8 mouse cellular contexts compared by ENCODE assay signal in the genomic region with DNA sequence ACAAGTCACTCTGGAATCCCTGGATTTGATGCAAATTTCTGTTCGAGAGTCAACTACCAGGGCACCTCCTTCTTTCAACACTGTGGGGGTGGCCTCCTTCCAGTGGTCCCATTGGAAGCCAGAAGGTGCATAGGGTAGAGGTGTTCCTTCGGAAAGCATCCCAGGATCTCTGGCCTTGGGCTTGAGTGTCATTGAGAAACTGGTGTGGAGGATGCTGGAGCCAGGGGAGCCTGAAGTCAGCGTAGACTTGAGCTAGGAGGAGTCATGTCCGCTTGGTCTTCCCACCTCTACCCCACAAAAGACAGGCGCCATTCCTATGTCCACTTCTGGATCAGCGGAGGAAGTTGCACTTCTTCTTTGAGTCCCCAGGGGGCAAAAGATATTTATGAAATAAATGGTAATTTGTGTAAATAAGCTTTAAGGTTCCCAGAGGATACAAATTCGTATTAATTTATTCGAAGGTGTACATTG. TPM values are rescaled to one million over a fixed set of nuclear protein-coding genes. Genes with fewer than 3 reads are reported as not detected.
DNase-seq lines count a peak whose midpoint lies in the region; ATAC-seq and TF ChIP-seq lines count a peak whose summit lies in the region.

No protein-coding gene starts in this region.

- peak overlapping the region; percentile 73 for H3K4me3 ChIP-seq in lung, embryonic 16.5 days (ENCODE audit: low read length)
- no peak overlapping the region for H3K4me3 ChIP-seq in forebrain, embryonic 13.5 days
- peak overlapping the region; percentile 67 for H3K4me3 ChIP-seq in limb, embryonic 10.5 days
- H3K4me3 ChIP-seq in small intestine, adult 2 months (ENCODE audit: low read depth, low read length) = no peak overlapping the region

- no peak for DNase-seq in lung, postnatal 36 days
- DNase-seq in limb, embryonic 10.5 days (ENCODE audit: low spot score) = no peak
- DNase-seq in left cerebral cortex, adult 11 months (ENCODE audit: low spot score) = no peak
- no peak for DNase-seq in gastrocnemius, postnatal 4 days (ENCODE audit: low spot score in 2 of 2)
- no peak for DNase-seq in testis, postnatal 14 days (ENCODE audit: low spot score)

- no peak for TF ChIP-seq CTCF in small intestine, adult 2 months (IDR thresholded peaks at IDR 0.05; ENCODE audit: extremely low read depth, insufficient read length, insufficient replicate concordance, low read depth, low read length)

- ATAC-seq in lung, embryonic 16.5 days (ENCODE audit: low read depth) = no peak
- no peak for ATAC-seq in forebrain, embryonic 13.5 days

- peak overlapping the region; percentile 93 for H3K9ac ChIP-seq in lung, embryonic 16.5 days (ENCODE audit: low read length)
- H3K9ac ChIP-seq in forebrain, embryonic 13.5 days = no peak overlapping the region

- peak overlapping the region; percentile 91 for H3K4me2 ChIP-seq in lung, embryonic 16.5 days (ENCODE audit: low read depth, low read length)
- peak overlapping the region; percentile 64 for H3K4me2 ChIP-seq in forebrain, embryonic 13.5 days

- no peaks in the 10 kb centered on the region for H3K9me3 ChIP-seq in lung, embryonic 16.5 days (ENCODE audit: control insufficient read depth, low read length)
- no peaks in the 10 kb centered on the region for H3K9me3 ChIP-seq in forebrain, embryonic 13.5 days (replicated peaks)
- H3K9me3 ChIP-seq in limb, embryonic 10.5 days (replicated peaks) = no peaks in the 10 kb centered on the region

- peaks cover 18% of the 10 kb centered on the region for H3K4me1 ChIP-seq in lung, embryonic 16.5 days (replicated peaks; ENCODE audit: control insufficient read depth, insufficient read depth, low read length)
- peaks cover 48% of the 10 kb centered on the region for H3K4me1 ChIP-seq in forebrain, embryonic 13.5 days
- peaks cover 68% of the 10 kb centered on the region for H3K4me1 ChIP-seq in limb, embryonic 10.5 days
- H3K4me1 ChIP-seq in small intestine, adult 2 months (ENCODE audit: control insufficient read depth, insufficient read depth, insufficient read length, low read length) = peaks cover 20% of the 10 kb centered on the region

- 10% methylated on average over 8 of the region's 8 CpGs for WGBS in lung, embryonic 16.5 days
- WGBS in forebrain, embryonic 13.5 days = 8% methylated on average over 8 of the region's 8 CpGs
- WGBS in limb, embryonic 10.5 days = 7% methylated on average over 8 of the region's 8 CpGs
- WGBS in small intestine, adult 2 months = 42% methylated on average over 8 of the region's 8 CpGs

- peak overlapping the region; percentile 96 for H3K27ac ChIP-seq in lung, embryonic 16.5 days (ENCODE audit: low read length)
- H3K27ac ChIP-seq in forebrain, embryonic 13.5 days = no peak overlapping the region
- peak overlapping the region; percentile 70 for H3K27ac ChIP-seq in limb, embryonic 10.5 days
- H3K27ac ChIP-seq in small intestine, adult 2 months (ENCODE audit: insufficient read depth, low read depth, low read length) = 0 out of 2 replicates have a peak overlapping the region, but pooled peaks have one; percentile 20

- peaks cover 3% of the 10 kb centered on the region; the same call in 1 of the 2 replicates for H3K36me3 ChIP-seq in lung, embryonic 16.5 days (ENCODE audit: control insufficient read depth, insufficient read depth, low read length)
- H3K36me3 ChIP-seq in forebrain, embryonic 13.5 days (ENCODE audit: poor library complexity, severe bottlenecking) = no peaks in the 10 kb centered on the region
- H3K36me3 ChIP-seq in limb, embryonic 10.5 days = peaks cover 24% of the 10 kb centered on the region
- H3K36me3 ChIP-seq in small intestine, adult 2 months (ENCODE audit: control insufficient read depth, insufficient read depth, low read length) = no peaks in the 10 kb centered on the region

- no peak for TF ChIP-seq POLR2A in small intestine, adult 2 months (IDR thresholded peaks at IDR 0.05; ENCODE audit: low read depth, low read length)

- H3K27me3 ChIP-seq in lung, embryonic 16.5 days (ENCODE audit: control insufficient read depth, insufficient read depth, low read depth, low read length) = peaks cover 45% of the 10 kb centered on the region
- H3K27me3 ChIP-seq in forebrain, embryonic 13.5 days = peaks cover 99% of the 10 kb centered on the region
- peaks cover 83% of the 10 kb centered on the region for H3K27me3 ChIP-seq in limb, embryonic 10.5 days (ENCODE audit: low read depth, poor library complexity, severe bottlenecking)
- peaks cover 77% of the 10 kb centered on the region for H3K27me3 ChIP-seq in small intestine, adult 2 months (ENCODE audit: control insufficient read depth, insufficient read depth, low read length)

RNA-seq across cellular contexts. Expression of a gene that starts 8.9 kb away (rescaled TPM):
- not detected in 2 replicates for polyA plus RNA-seq in lung, embryonic 16.5 days (2015; fragmentation: Nextera tagmentation; extraction: Ambion mirVana)
- polyA plus RNA-seq in forebrain, embryonic 13.5 days (2015; fragmentation: Nextera tagmentation; extraction: Ambion mirVana) = not detected in 2 replicates
- not detected in 2 replicates for polyA plus RNA-seq in limb, embryonic 10.5 days (2016; fragmentation: Nextera tagmentation; extraction: Ambion mirVana)
- not detected in 2 replicates for polyA plus RNA-seq in small intestine, adult 2 months (2012; rRNA removed)
- not detected for total RNA-seq in gastrocnemius, postnatal 4 days (2021)

RNA-seq across cellular contexts. Expression of a gene that starts 8.9 kb away (rescaled TPM):
- polyA plus RNA-seq in lung, embryonic 16.5 days (2015; fragmentation: Nextera tagmentation; extraction: Ambion mirVana) = 24.6 and 25.1 TPM in 2 replicates
- 0.42 and 0.61 TPM in 2 replicates for polyA plus RNA-seq in forebrain, embryonic 13.5 days (2015; fragmentation: Nextera tagmentation; extraction: Ambion mirVana)
- 4.0 and 5.3 TPM in 2 replicates for polyA plus RNA-seq in limb, embryonic 10.5 days (2016; fragmentation: Nextera tagmentation; extraction: Ambion mirVana)
- polyA plus RNA-seq in small intestine, adult 2 months (2012; rRNA removed) = 10.2 and 19.7 TPM in 2 replicates
- 10 to 100 TPM; 17.1 to 20.8 TPM for total RNA-seq in gastrocnemius, postnatal 4 days (2021)

RNA-seq across cellular contexts. Expression of a gene that starts 45.0 kb away (rescaled TPM):
- polyA plus RNA-seq in lung, embryonic 16.5 days (2015; fragmentation: Nextera tagmentation; extraction: Ambion mirVana) = 61.4 and 70.5 TPM in 2 replicates
- polyA plus RNA-seq in forebrain, embryonic 13.5 days (2015; fragmentation: Nextera tagmentation; extraction: Ambion mirVana) = 0.06 and 0.26 TPM in 2 replicates
- polyA plus RNA-seq in limb, embryonic 10.5 days (2016; fragmentation: Nextera tagmentation; extraction: Ambion mirVana) = 23.5 and 49.0 TPM in 2 replicates
- polyA plus RNA-seq in small intestine, adult 2 months (2012; rRNA removed) = 0.23 and 0.34 TPM in 2 replicates
- total RNA-seq in gastrocnemius, postnatal 4 days (2021) = 1 to 10 TPM; 5.8 to 6.2 TPM

Comparison
In these comparisons a context has a peak if more than half of its experiments do, and no peak if none do; other contexts are left out.
1. H3K4me3 ChIP-seq: peak in lung, embryonic 16.5 days (single experiment) and limb, embryonic 10.5 days (single experiment); none in forebrain, embryonic 13.5 days (single experiment) and small intestine, adult 2 months (single experiment).
2. RNA of a gene that starts 45.0 kb away (polyA plus RNA-seq): 61.4 to 70.5 TPM in lung, embryonic 16.5 days and 23.5 to 49.0 TPM in limb, embryonic 10.5 days; 0.23 to 0.34 TPM in small intestine, adult 2 months and 0.06 to 0.26 TPM in forebrain, embryonic 13.5 days; every median in the first group is over 10 times any median in the second.